8 mouse cellular contexts compared by ENCODE assay signal in the genomic region with DNA sequence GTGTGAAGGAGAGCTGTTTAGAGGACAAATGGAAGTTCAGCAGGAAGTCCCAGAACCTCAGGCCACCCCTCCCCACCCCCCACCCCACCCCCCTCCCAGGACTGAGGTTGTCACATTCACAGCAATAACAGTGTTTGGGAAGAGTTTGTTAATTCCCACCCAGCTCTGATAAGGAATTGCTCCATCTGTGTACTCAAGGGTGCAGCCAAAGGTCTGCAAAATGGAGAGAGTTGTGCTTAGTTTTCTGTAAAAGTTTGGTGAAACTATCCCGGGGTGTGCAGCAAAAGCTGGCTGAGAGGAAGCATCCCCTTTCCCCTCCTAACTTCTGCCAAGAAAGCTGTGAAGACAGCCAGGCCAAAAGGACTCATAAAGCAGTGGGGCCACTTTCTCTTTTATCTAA. TPM values are rescaled to one million over a fixed set of nuclear protein-coding genes. Genes with fewer than 3 reads are reported as not detected.
DNase-seq lines count a peak whose midpoint lies in the region; ATAC-seq and TF ChIP-seq lines count a peak whose summit lies in the region.

No protein-coding gene starts in this region.

- peaks cover 70% of the 10 kb centered on the region for H3K4me1 ChIP-seq in E14TG2a.4 (replicated peaks; ENCODE audit: low read depth, low read length)
- peaks cover 9% of the 10 kb centered on the region; the same call in 1 of the 2 replicates for H3K4me1 ChIP-seq in embryonic facial prominence, embryonic 12.5 days
- H3K4me1 ChIP-seq in liver, embryonic 13.5 days (replicated peaks), result peaks cover 57% of the 10 kb centered on the region
- peaks cover 3% of the 10 kb centered on the region; the same call in 1 of the 2 replicates for H3K4me1 ChIP-seq in stomach, embryonic 15.5 days

- peak overlapping the region; percentile 23; the same call in 1 of the 2 replicates for H3K27ac ChIP-seq in embryonic facial prominence, embryonic 12.5 days
- peak overlapping the region; percentile 83 for H3K27ac ChIP-seq in liver, embryonic 13.5 days
- H3K27ac ChIP-seq in stomach, embryonic 15.5 days, result peak overlapping the region; percentile 87

- peak; percentile 36 for DNase-seq in heart, postnatal 4 days
- no peak for DNase-seq in liver, embryonic 13.5 days
- DNase-seq in right cerebral cortex, postnatal 10 days (ENCODE audit: low spot score in 2 of 2), result no peak
- no peak for DNase-seq in layer of hippocampus, postnatal 36 days
- DNase-seq in retina, embryonic 14.5 days (ENCODE audit: low spot score), result no peak

- H3K4me3 ChIP-seq in E14TG2a.4 (replicated peaks; ENCODE audit: low read length), result peak overlapping the region; percentile 93
- peak overlapping the region; percentile 68; the same call in 1 of the 2 replicates for H3K4me3 ChIP-seq in embryonic facial prominence, embryonic 12.5 days
- H3K4me3 ChIP-seq in liver, embryonic 13.5 days (replicated peaks), result peak overlapping the region; percentile 90
- H3K4me3 ChIP-seq in stomach, embryonic 15.5 days (replicated peaks), result peak overlapping the region; percentile 84

- H3K9me3 ChIP-seq in E14TG2a.4 (ENCODE audit: low read length), result no peaks in the 10 kb centered on the region
- H3K9me3 ChIP-seq in embryonic facial prominence, embryonic 12.5 days, result no peaks in the 10 kb centered on the region
- no peaks in the 10 kb centered on the region for H3K9me3 ChIP-seq in liver, embryonic 13.5 days (replicated peaks)
- no peaks in the 10 kb centered on the region for H3K9me3 ChIP-seq in stomach, embryonic 15.5 days

- 48% methylated on average over 1 of the region's 1 CpGs for WGBS in embryonic facial prominence, embryonic 12.5 days
- 9% methylated on average over 1 of the region's 1 CpGs for WGBS in liver, embryonic 13.5 days (ENCODE audit: insufficient replicate concordance)
- WGBS in stomach, embryonic 15.5 days, result 0% methylated on average over 1 of the region's 1 CpGs

- H3K4me2 ChIP-seq in embryonic facial prominence, embryonic 12.5 days (replicated peaks), result peak overlapping the region; percentile 68
- peak overlapping the region; percentile 79 for H3K4me2 ChIP-seq in liver, embryonic 13.5 days
- peak overlapping the region; percentile 64 for H3K4me2 ChIP-seq in stomach, embryonic 15.5 days

- TF ChIP-seq CTCF in E14TG2a.4 (conservative IDR thresholded peaks at IDR 0.05; ENCODE audit: low read length), result no peak

- no peak overlapping the region for H3K9ac ChIP-seq in embryonic facial prominence, embryonic 12.5 days
- H3K9ac ChIP-seq in liver, embryonic 13.5 days, result peak overlapping the region; percentile 93
- no peak overlapping the region for H3K9ac ChIP-seq in stomach, embryonic 15.5 days

- no peak for ATAC-seq in embryonic facial prominence, embryonic 12.5 days (ENCODE audit: insufficient number of reproducible peaks, insufficient read depth, low FRiP score, low TSS enrichment)
- ATAC-seq in liver, embryonic 13.5 days (ENCODE audit: low read depth), result peak; percentile 29; the same call in 1 of the 2 replicates
- ATAC-seq in stomach, embryonic 15.5 days (ENCODE audit: insufficient read depth, low FRiP score, low read depth), result 0 out of 2 replicates have a peak, but pooled peaks have one; percentile 29

- H3K36me3 ChIP-seq in E14TG2a.4 (ENCODE audit: insufficient read depth, low read length), result peaks cover 40% of the 10 kb centered on the region
- H3K36me3 ChIP-seq in embryonic facial prominence, embryonic 12.5 days, result no peaks in the 10 kb centered on the region
- peaks cover 26% of the 10 kb centered on the region for H3K36me3 ChIP-seq in liver, embryonic 13.5 days
- H3K36me3 ChIP-seq in stomach, embryonic 15.5 days, result no peaks in the 10 kb centered on the region

- peaks cover 20% of the 10 kb centered on the region for H3K27me3 ChIP-seq in E14TG2a.4 (ENCODE audit: insufficient read depth, low read length)
- no peaks in the 10 kb centered on the region for H3K27me3 ChIP-seq in embryonic facial prominence, embryonic 12.5 days
- H3K27me3 ChIP-seq in liver, embryonic 13.5 days, result no peaks in the 10 kb centered on the region
- no peaks in the 10 kb centered on the region for H3K27me3 ChIP-seq in stomach, embryonic 15.5 days (replicated peaks)

RNA-seq across cellular contexts. Expression of gene Sfxn1, which starts 1.4 kb away (rescaled TPM):
- 67.0 and 67.1 TPM in 2 replicates for polyA plus RNA-seq in embryonic facial prominence, embryonic 12.5 days (2016; fragmentation: Nextera tagmentation; extraction: Ambion mirVana)
- 10 to 100 TPM; 13.5 to 16.5 TPM for total RNA-seq in heart, postnatal 4 days (2021)
- polyA plus RNA-seq in liver, embryonic 13.5 days (2015; fragmentation: Nextera tagmentation; extraction: Ambion mirVana), result 75.0 and 78.7 TPM in 2 replicates
- polyA plus RNA-seq in stomach, embryonic 15.5 days (2015; fragmentation: Nextera tagmentation; extraction: Ambion mirVana), result 63.8 and 72.6 TPM in 2 replicates
- total RNA-seq in layer of hippocampus, postnatal 36 days (2021), result 10 to 100 TPM; 42.7 to 45.5 TPM

RNA-seq across cellular contexts. Expression of gene Drd1, which starts 17.6 kb away (rescaled TPM):
- 0.20 and 0.22 TPM in 2 replicates for polyA plus RNA-seq in embryonic facial prominence, embryonic 12.5 days (2016; fragmentation: Nextera tagmentation; extraction: Ambion mirVana)
- total RNA-seq in heart, postnatal 4 days (2021), result under 1 TPM; 0.16 to 0.33 TPM
- polyA plus RNA-seq in liver, embryonic 13.5 days (2015; fragmentation: Nextera tagmentation; extraction: Ambion mirVana), result not detected in 2 replicates
- 0.18 and 0.21 TPM in 2 replicates for polyA plus RNA-seq in stomach, embryonic 15.5 days (2015; fragmentation: Nextera tagmentation; extraction: Ambion mirVana)
- 1 to 10 TPM; 5.2 to 5.7 TPM for total RNA-seq in layer of hippocampus, postnatal 36 days (2021)

Comparison
In these comparisons a context has a peak if more than half of its experiments do, and no peak if none do; other contexts are left out.
1. H3K27ac ChIP-seq: peak in every context shown above with its lines; median percentile 87 in stomach, embryonic 15.5 days; 83 in liver, embryonic 13.5 days; 23 in embryonic facial prominence, embryonic 12.5 days.